Mouse (Mus musculus): ENCODE measurements around the gene Clcf1. TPM values are rescaled to one million over a fixed set of nuclear protein-coding genes. Genes with fewer than 3 reads are reported as not detected.
A peak's percentile ranks its signal among the peaks of the same experiment; 100 is the strongest.
"Not testable (repeated sequence)": the region's sequence is repeated elsewhere in the genome, so short reads cannot be mapped to it uniquely, and the experiment has no call there.

Gene Clcf1
- polyA plus RNA-seq, 1 experiment from 2014 or later = 0.31 TPM

DNA sequence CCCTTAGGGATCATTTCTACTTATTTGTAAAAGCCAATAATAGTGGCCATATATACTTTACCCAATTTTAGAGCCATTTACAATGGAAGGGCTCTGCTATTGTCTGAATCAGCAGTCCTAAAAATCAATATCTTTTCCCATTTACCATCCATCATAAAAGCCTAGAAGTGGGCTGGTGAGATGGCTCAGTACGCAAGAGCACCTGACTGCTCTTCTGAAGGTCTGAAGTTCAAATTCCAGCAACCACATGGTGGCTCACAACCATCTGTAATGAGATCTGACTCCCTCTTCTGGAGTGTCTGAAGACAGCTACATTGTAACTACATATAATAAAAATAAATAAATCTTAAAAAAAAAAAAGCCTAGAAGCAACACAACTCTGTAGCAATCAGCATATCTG, 34.6 kb downstream of the Clcf1 start:
- H3K36me3 ChIP-seq (ENCODE audit: control insufficient read depth, insufficient read depth, low read length); H3K4me1 ChIP-seq (ENCODE audit: control insufficient read depth, insufficient read depth, low read length); H3K4me2 ChIP-seq; DNase-seq (ENCODE audit: low spot score, missing footprints); H3K9me3 ChIP-seq (ENCODE audit: control insufficient read depth, low read length); ATAC-seq (ENCODE audit: low FRiP score); H3K9ac ChIP-seq (ENCODE audit: low read length); H3K27ac ChIP-seq (ENCODE audit: low read depth, low read length); H3K4me3 ChIP-seq (ENCODE audit: low read depth, low read length); H3K27me3 ChIP-seq (ENCODE audit: control insufficient read depth, insufficient read depth, low read length): not testable (repeated sequence)
- 65% methylated on average over 1 of the region's 1 CpGs for WGBS

DNA sequence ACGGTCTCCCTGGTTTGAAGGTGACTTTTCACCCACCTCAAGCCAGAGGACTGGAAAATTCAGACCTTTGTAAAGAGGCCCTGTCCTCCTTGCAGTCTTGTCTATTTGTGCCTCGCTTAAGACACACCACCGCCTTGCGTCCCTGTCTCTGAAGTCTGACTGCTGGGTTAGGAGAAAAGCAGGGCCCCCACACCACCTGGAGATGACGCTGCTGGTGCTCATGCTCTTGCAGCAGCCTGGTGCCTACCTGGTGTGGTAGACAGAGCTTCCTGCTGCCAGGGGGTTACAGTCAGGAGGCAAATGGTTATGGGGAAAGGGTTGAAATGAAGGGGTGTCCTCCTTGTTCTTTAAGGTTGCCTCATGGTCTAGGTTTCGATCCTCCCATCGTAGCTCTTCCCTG, 40.2 kb downstream of the Clcf1 start:
- DNase-seq (ENCODE audit: low spot score, missing footprints) = no peak
- no peak for ATAC-seq (ENCODE audit: low FRiP score)
- Histone ChIP-seq H3K27ac (ENCODE audit: low read depth, low read length) (no peak overlapping the region), H3K27me3 (ENCODE audit: control insufficient read depth, insufficient read depth, low read length) (no peaks in the 10 kb centered on the region), H3K4me2 (no peak overlapping the region), H3K9ac (ENCODE audit: low read length) (no peak overlapping the region), H3K9me3 (ENCODE audit: control insufficient read depth, low read length) (no peaks in the 10 kb centered on the region), H3K4me1 (ENCODE audit: control insufficient read depth, insufficient read depth, low read length) (no peaks in the 10 kb centered on the region), H3K4me3 (ENCODE audit: low read depth, low read length) (no peak overlapping the region), H3K36me3 (ENCODE audit: control insufficient read depth, insufficient read depth, low read length) (no peaks in the 10 kb centered on the region)
- 83% methylated on average over 7 of the region's 7 CpGs for WGBS

DNA sequence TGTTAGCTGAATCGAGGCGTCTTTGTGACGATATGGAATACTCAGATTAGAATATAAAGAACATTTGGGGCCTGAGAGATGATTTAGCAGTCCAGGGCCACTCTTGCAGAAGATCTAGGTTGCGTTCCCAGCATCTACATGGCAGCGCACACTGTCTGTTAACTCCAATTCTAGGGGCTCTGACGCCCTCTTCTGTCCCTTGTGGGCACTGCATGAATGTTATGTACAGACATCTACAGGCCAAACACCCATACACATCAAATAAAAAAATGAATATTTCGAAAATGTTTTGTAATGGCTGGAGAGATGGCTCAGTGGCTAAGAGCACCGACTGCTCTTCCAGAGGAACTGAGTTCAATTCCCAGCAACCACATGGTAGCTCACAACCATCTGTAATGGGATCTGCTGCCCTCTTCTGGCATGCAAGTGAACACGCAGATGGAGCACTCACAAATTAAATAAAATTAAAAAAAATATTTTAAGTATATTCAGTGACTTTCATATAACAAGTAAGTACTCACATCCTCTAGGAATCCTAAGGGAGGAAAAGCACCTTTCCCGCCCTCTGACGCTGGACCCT, 41.6 kb downstream of the Clcf1 start:
- Histone ChIP-seq H3K27ac (ENCODE audit: low read depth, low read length) (no peak overlapping the region), H3K4me3 (ENCODE audit: low read depth, low read length) (no peak overlapping the region), H3K4me2 (no peak overlapping the region), H3K36me3 (ENCODE audit: control insufficient read depth, insufficient read depth, low read length) (no peaks in the 10 kb centered on the region), H3K4me1 (ENCODE audit: control insufficient read depth, insufficient read depth, low read length) (no peaks in the 10 kb centered on the region), H3K9ac (ENCODE audit: low read length) (no peak overlapping the region), H3K27me3 (ENCODE audit: control insufficient read depth, insufficient read depth, low read length) (no peaks in the 10 kb centered on the region), H3K9me3 (ENCODE audit: control insufficient read depth, low read length) (no peaks in the 10 kb centered on the region)
- 71% methylated on average over 11 of the region's 11 CpGs for WGBS
- no peak for ATAC-seq (ENCODE audit: low FRiP score)
- DNase-seq (ENCODE audit: low spot score, missing footprints) = no peak

DNA sequence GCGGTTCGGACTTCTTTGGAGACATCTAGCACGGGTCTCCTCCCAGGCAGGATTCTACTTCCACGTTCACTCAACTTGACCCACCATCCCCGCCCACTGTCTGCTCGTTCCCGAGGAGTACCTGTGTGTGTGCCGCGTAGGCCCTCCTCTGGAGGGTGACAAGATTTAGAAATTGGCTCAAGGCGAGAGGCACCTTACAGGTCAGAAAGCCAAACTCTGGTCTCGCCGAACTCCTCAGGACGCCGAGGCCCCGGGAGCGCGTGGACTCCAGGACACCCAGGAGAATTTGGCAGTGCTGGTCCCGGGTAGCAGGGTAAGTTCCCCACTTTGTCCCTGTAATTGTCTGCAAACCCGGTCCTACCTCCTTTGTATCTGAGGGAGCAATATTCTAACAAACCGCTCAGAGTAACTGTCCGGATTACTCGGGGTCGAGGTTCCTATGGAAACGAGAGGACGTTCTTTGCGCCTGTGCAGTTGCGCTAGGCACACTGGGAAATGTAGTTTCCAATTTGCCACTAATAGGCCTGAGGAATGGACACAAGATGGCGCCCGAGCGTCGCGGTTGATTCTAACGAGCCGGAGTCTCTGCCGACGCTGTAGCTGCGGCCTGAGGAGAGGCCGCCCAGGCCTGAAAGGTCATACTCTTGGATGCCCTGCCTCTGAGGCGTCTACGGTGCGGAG, 43.3 kb downstream of the Clcf1 start:
- H3K9ac ChIP-seq (ENCODE audit: low read length) = peak overlapping the region; percentile 57
- WGBS = 1% methylated on average over 41 of the region's 41 CpGs
- H3K4me3 ChIP-seq (ENCODE audit: low read depth, low read length) = peak overlapping the region; percentile 59
- ATAC-seq (ENCODE audit: low FRiP score) = peak; percentile 94
- H3K4me2 ChIP-seq = peak overlapping the region; percentile 71
- H3K27me3 ChIP-seq (ENCODE audit: control insufficient read depth, insufficient read depth, low read length) = no peaks in the 10 kb centered on the region
- DNase-seq (ENCODE audit: low spot score, missing footprints) = peak; percentile 100
- H3K36me3 ChIP-seq (ENCODE audit: control insufficient read depth, insufficient read depth, low read length) = no peaks in the 10 kb centered on the region
- H3K27ac ChIP-seq (ENCODE audit: low read depth, low read length) = no peak overlapping the region
- H3K4me1 ChIP-seq (ENCODE audit: control insufficient read depth, insufficient read depth, low read length) = no peaks in the 10 kb centered on the region
- no peaks in the 10 kb centered on the region for H3K9me3 ChIP-seq (ENCODE audit: control insufficient read depth, low read length)

DNA sequence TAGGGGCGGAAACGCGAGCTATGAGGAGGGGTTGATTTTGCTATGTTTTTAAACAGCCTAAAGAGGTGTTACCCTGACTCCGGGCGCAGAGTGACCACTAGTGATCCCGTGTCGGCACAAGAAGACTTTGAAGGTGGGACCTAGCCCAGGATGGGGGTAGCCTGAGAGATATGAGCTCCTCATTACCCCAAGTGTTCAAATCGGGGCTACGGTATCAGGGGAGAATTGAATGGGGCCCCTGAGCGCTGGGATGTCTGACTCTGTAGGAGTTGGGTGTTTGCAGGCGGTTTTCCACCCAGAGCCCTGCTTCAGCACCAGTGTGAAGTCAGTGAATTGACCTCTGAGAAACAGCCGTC, 43.8 kb downstream of the Clcf1 start:
- 17% methylated on average over 12 of the region's 12 CpGs for WGBS

DNA sequence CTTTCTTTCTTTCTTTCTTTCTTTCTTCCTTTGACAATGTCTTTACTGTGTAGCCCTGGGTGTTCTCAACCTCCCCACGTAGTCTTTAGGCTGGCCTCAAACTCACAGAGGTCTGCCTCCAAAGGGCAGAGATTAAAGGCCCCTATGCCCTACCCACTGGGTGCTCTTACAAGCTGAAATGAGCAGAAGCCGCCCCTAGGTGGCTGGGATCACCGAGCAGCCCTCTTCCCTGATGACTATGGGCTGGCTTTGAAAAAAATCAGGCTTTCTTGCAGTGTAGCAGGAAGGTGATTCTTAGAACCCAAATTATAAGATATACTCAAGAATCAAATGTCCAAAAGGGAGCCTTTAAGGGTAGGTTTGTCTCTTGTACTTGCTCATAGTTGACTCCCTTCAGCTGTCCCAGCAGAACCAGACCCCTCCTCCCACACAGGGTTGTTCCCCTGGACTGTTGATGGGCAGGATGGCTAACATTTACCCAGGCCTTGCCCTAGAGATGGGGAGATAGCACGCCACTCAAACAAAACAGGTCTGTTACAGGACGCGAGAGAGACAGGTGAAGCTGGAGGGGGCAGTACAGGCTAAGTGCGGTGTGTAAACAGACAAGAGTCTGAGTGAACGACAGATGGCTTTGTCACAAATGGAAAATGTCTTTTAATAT, 47.1 kb downstream of the Clcf1 start:
- no peaks in the 10 kb centered on the region for H3K9me3 ChIP-seq (ENCODE audit: control insufficient read depth, low read length)
- no peaks in the 10 kb centered on the region for H3K36me3 ChIP-seq (ENCODE audit: control insufficient read depth, insufficient read depth, low read length)
- H3K4me1 ChIP-seq (ENCODE audit: control insufficient read depth, insufficient read depth, low read length) = no peaks in the 10 kb centered on the region
- no peak overlapping the region for H3K27ac ChIP-seq (ENCODE audit: low read depth, low read length)
- DNase-seq (ENCODE audit: low spot score, missing footprints) = no peak
- no peak overlapping the region for H3K4me3 ChIP-seq (ENCODE audit: low read depth, low read length)
- no peak overlapping the region for H3K9ac ChIP-seq (ENCODE audit: low read length)
- no peak overlapping the region for H3K4me2 ChIP-seq
- 62% methylated on average over 8 of the region's 8 CpGs for WGBS
- no peaks in the 10 kb centered on the region for H3K27me3 ChIP-seq (ENCODE audit: control insufficient read depth, insufficient read depth, low read length)
- no peak for ATAC-seq (ENCODE audit: low FRiP score)

More for the DNA sequence above, 43.8 kb downstream of the Clcf1 start:
- Histone ChIP-seq H3K4me3 (ENCODE audit: low read depth, low read length) (peak overlapping the region; percentile 59), H3K9me3 (ENCODE audit: control insufficient read depth, low read length) (no peaks in the 10 kb centered on the region), H3K4me1 (ENCODE audit: control insufficient read depth, insufficient read depth, low read length) (no peaks in the 10 kb centered on the region), H3K36me3 (ENCODE audit: control insufficient read depth, insufficient read depth, low read length) (no peaks in the 10 kb centered on the region), H3K4me2 (peak overlapping the region; percentile 71), H3K9ac (ENCODE audit: low read length) (peak overlapping the region; percentile 57; the same call in 1 of the 2 replicates), H3K27ac (ENCODE audit: low read depth, low read length) (no peak overlapping the region), H3K27me3 (ENCODE audit: control insufficient read depth, insufficient read depth, low read length) (no peaks in the 10 kb centered on the region)
- no peak for DNase-seq (ENCODE audit: low spot score, missing footprints)
- ATAC-seq (ENCODE audit: low FRiP score) = no peak

DNA sequence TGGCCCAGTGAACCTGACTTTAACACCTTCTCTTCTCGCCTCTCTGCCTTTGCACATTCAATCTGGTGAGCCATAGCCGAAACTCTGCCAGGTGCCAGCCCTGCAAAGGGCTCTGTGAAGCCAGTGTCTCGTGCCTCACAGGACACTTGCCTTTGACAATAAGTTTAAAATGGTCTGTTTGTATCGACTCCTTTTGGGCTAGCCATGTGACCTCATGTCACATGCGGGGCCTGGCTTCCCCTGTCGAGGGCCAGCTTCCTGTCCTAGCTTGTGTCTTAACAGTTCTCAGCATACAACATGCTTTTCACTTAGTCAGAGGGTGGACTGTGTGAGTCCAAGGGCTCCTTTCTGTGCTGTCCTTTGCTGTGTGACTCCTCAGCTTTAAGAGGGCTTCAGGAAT, 48.7 kb downstream of the Clcf1 start:
- no peaks in the 10 kb centered on the region for H3K36me3 ChIP-seq (ENCODE audit: control insufficient read depth, insufficient read depth, low read length)
- peaks cover 2% of the 10 kb centered on the region; the same call in 1 of the 2 replicates for H3K27me3 ChIP-seq (ENCODE audit: control insufficient read depth, insufficient read depth, low read length)
- no peak overlapping the region for H3K4me2 ChIP-seq
- DNase-seq (ENCODE audit: low spot score, missing footprints) = no peak
- no peak overlapping the region for H3K27ac ChIP-seq (ENCODE audit: low read depth, low read length)
- H3K4me3 ChIP-seq (ENCODE audit: low read depth, low read length) = no peak overlapping the region
- H3K9me3 ChIP-seq (ENCODE audit: control insufficient read depth, low read length) = no peaks in the 10 kb centered on the region
- H3K4me1 ChIP-seq (ENCODE audit: control insufficient read depth, insufficient read depth, low read length) = no peaks in the 10 kb centered on the region
- WGBS = 79% methylated on average over 6 of the region's 6 CpGs
- no peak for ATAC-seq (ENCODE audit: low FRiP score)
- no peak overlapping the region for H3K9ac ChIP-seq (ENCODE audit: low read length)

DNA sequence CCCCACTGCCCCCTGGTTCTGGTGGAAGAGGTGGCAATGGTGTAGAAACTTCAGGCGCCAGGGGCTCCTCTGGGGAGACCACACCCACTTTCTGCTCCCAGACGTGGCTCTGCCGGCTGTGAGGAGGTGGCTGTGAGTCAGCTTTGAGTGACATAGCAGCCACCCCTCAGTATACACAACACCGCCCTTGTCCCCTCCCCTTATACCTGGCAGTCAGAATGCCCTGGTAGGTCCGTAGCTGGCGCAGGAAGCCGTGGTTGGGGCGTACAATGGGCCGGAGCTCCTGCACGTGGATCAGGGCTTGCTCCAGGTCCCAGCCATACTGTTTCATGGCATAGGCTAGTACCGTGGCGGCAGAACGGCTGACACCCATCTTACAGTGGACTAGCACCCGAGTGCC, 49.7 kb downstream of the Clcf1 start:
- no peak overlapping the region for H3K9ac ChIP-seq (ENCODE audit: low read length)
- WGBS = 73% methylated on average over 14 of the region's 14 CpGs
- no peak overlapping the region for H3K4me3 ChIP-seq (ENCODE audit: low read depth, low read length)
- no peak overlapping the region for H3K4me2 ChIP-seq
- H3K4me1 ChIP-seq (ENCODE audit: control insufficient read depth, insufficient read depth, low read length) = no peaks in the 10 kb centered on the region
- no peaks in the 10 kb centered on the region for H3K36me3 ChIP-seq (ENCODE audit: control insufficient read depth, insufficient read depth, low read length)
- no peak for DNase-seq (ENCODE audit: low spot score, missing footprints)
- ATAC-seq (ENCODE audit: low FRiP score) = no peak
- H3K9me3 ChIP-seq (ENCODE audit: control insufficient read depth, low read length) = no peaks in the 10 kb centered on the region
- no peak overlapping the region for H3K27ac ChIP-seq (ENCODE audit: low read depth, low read length)
- peaks cover 9% of the 10 kb centered on the region; the same call in 1 of the 2 replicates for H3K27me3 ChIP-seq (ENCODE audit: control insufficient read depth, insufficient read depth, low read length)

DNA sequence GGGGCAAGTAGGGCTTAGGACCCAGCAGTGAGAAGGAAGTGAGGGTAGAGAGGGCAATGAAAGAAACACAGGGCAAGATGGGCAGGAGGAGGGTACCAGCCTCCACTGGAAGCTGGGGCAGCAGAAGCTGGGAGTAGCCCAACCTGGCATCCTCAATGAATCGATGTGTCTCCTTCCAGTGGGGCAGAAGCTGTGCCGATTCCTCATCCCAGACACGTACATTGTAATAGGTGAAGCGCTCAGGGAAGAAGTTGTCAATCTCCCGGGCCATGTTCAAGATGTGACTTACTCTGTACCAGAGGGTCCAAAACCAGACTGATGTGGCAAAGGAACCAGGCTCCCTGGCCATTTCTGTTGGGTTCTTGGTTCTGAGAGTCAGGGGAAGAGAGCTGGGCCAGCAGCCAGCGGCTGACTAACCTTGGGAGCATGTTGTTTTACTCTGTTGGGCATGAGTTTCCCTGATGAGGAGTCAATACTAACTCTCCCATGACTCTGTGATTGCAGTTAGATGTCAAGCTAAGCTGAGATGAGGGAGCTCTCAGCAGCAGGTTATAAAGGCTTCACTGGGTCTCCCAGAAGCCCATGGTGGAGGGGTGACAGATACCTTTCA, 50.2 kb downstream of the Clcf1 start:
- H3K9me3 ChIP-seq (ENCODE audit: control insufficient read depth, low read length) = no peaks in the 10 kb centered on the region
- no peaks in the 10 kb centered on the region; the same call in 1 of the 2 replicates for H3K4me1 ChIP-seq (ENCODE audit: control insufficient read depth, insufficient read depth, low read length)
- no peaks in the 10 kb centered on the region for H3K36me3 ChIP-seq (ENCODE audit: control insufficient read depth, insufficient read depth, low read length)
- WGBS = 88% methylated on average over 6 of the region's 6 CpGs
- H3K27ac ChIP-seq (ENCODE audit: low read depth, low read length) = no peak overlapping the region
- no peak overlapping the region for H3K9ac ChIP-seq (ENCODE audit: low read length)
- ATAC-seq (ENCODE audit: low FRiP score) (no peak), DNase-seq (ENCODE audit: low spot score, missing footprints) (no peak)
- H3K4me3 ChIP-seq (ENCODE audit: low read depth, low read length) = no peak overlapping the region
- H3K4me2 ChIP-seq = no peak overlapping the region
- H3K27me3 ChIP-seq (ENCODE audit: control insufficient read depth, insufficient read depth, low read length) = peaks cover 15% of the 10 kb centered on the region; the same call in 1 of the 2 replicates

Measured in midbrain, embryonic 11.5 days (tissue).